Mouse (Mus musculus) heart, postnatal 0 days (tissue): ENCODE results near the gene Il17c.

Experiments
- CTCF ChIP-seq: IDR thresholded peaks from 2 replicates; pipeline ENCODE4 v1.5.1; 2016; ENCODE audit warnings: antibody characterized with exemption, control low read depth, low read depth
- EP300 ChIP-seq: IDR thresholded peaks from 2 replicates; pipeline ENCODE4 v1.6.1; 2016; ENCODE audit warnings: antibody characterized with exemption, low read depth

DNA sequence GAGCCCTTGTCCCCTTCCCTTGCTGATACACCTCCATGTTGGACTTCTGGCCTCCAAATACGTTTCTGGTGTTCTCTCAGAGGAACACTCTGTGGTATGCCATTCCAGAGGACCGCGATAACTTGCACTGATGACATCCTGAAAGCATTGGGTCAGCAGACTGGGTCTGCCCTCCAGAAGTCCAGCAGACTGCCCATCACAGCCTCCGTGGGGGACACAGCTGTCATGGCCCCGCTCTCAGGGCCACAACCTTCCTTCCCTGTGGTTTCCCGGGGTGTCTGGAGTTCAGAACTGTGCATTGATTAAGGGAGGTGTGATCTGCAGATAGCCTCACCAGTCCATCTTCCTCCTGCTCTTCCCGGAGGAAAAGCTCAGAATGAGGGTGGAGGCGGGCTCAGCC, 40.7 kb downstream of the Il17c start:
- no peak for TF ChIP-seq CTCF
- no peak for TF ChIP-seq EP300
